Comparison of ENCODE assay signal across 21 mouse cellular contexts in the genomic region with DNA sequence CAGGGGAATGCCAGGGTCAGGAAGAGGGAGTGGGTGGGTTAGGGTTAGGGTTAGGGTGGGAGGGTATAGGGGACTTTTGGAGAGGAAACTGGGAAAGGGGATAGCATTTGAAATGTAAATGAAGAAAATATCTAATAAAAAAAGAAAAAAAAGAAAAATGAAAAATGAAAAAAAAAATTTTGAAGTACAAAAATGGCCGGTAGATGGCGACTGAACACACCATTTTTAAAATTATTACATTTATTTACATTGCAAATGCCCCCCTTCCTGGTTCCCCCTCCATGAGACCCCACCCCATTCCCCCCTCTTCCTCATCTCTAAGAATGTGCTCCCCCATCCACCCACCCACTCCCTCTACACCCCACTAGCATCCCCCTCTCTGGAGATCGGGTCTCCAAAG. TPM values are rescaled to one million over a fixed set of nuclear protein-coding genes. Genes with fewer than 3 reads are reported as not detected.
"Had no signal": no experiment of that assay in that cellular context is flagged by ENCODE, and none has a peak within 500 bp of the region (broad histone marks: within the 10 kb centered on the region; RNA-seq: fewer than 3 reads in every experiment).

No protein-coding gene starts in this region.

- DNase-seq: kidney, adult 9 months; kidney, postnatal 10 days; kidney, postnatal 4 days; lung, adult 2 months; lung, postnatal 36 days; right cerebral cortex, adult 18-20 months; right cerebral cortex, postnatal 25 days; spleen, adult 18-20 months; thymus, adult 18-20 months; thymus, postnatal 14 days had no signal

- ATAC-seq: lung, postnatal 0 days; midbrain, embryonic 13.5 days had no signal

- H3K4me3 ChIP-seq: liver, embryonic 15.5 days; midbrain, embryonic 13.5 days had no signal

- H3K4me1 ChIP-seq: liver, embryonic 15.5 days; midbrain, embryonic 13.5 days had no signal

- H3K27me3 ChIP-seq: liver, embryonic 15.5 days; midbrain, embryonic 13.5 days had no signal

- H3K9ac ChIP-seq: liver, embryonic 15.5 days; midbrain, embryonic 13.5 days had no signal

- H3K4me2 ChIP-seq: liver, embryonic 11.5 days; liver, embryonic 15.5 days; midbrain, embryonic 13.5 days had no signal

- H3K36me3 ChIP-seq: liver, embryonic 15.5 days; midbrain, embryonic 13.5 days had no signal

- H3K9me3 ChIP-seq: liver, embryonic 15.5 days; midbrain, embryonic 13.5 days had no signal

- H3K27ac ChIP-seq: liver, embryonic 15.5 days; midbrain, embryonic 13.5 days had no signal

RNA-seq across cellular contexts. Expression of a gene that starts 9.6 kb away (rescaled TPM):
- total RNA-seq: layer of hippocampus, adult 8-10 months; layer of hippocampus, postnatal 14 days; left cerebral cortex, postnatal 36 days; megakaryocyte progenitor cell, adult 5-6 weeks; midbrain, postnatal 0 days had no signal
- polyA plus RNA-seq: midbrain, embryonic 13.5 days; midbrain, postnatal 0 days; neural tube, embryonic 14.5 days; stomach, embryonic 14.5 days had no signal
